Mouse (Mus musculus) adrenal gland, postnatal 36 days (tissue): ENCODE results near the gene Slc25a39. TPM values are rescaled to one million over a fixed set of nuclear protein-coding genes. Genes with fewer than 3 reads are reported as not detected.
A peak's percentile ranks its signal among the peaks of the same experiment; 100 is the strongest.
"Not testable (repeated sequence)": the region's sequence is repeated elsewhere in the genome, so short reads cannot be mapped to it uniquely, and the experiment has no call there.

Experiments used
- DNase-seq, 2 experiments: peaks; one replicate each; pipeline ENCODE4 v3.0.0; 2021; ENCODE audit warnings: mixed read lengths in 1 of 2
- total RNA-seq, 2 experiments: library from RNA; stranded (reverse); gene quantifications; 2 replicates each; pipeline ENCODE4 v1.2.3; 2021

The Slc25a39 gene
- total RNA-seq, 2 experiments from 2014 or later = 453 to 470 TPM

- no peak for DNase-seq
Measured at GRCm38 (mm10) chr11:102398007-102398825, 9.5 kb downstream of the Slc25a39 start.

- no peak for DNase-seq
Measured at GRCm38 (mm10) chr11:102396671-102397141, 11.0 kb downstream of the Slc25a39 start.

- no peak for DNase-seq
Measured at GRCm38 (mm10) chr11:102396263-102396662, 11.5 kb downstream of the Slc25a39 start.

GRCm38 (mm10) chr11:102395250-102395649, 12.5 kb downstream of the Slc25a39 start:
- no peak for DNase-seq

GRCm38 (mm10) chr11:102394421-102395124, 13.2 kb downstream of the Slc25a39 start:
- DNase-seq = peak; percentile 71 to 73

GRCm38 (mm10) chr11:102393719-102394420, 13.9 kb downstream of the Slc25a39 start:
- peak in 1 of 2 experiments; percentile 30 for DNase-seq

- DNase-seq = peak; percentile 91 to 94
Measured at GRCm38 (mm10) chr11:102393238-102393634, 14.5 kb downstream of the Slc25a39 start, which contains the start of gene Rundc3a. Gene Rundc3a (plus strand): TSS chr11:102393403.

GRCm38 (mm10) chr11:102392441-102393237, 15.1 kb downstream of the Slc25a39 start:
- no peak for DNase-seq

- not testable (repeated sequence) for DNase-seq
Measured at GRCm38 (mm10) chr11:102389436-102389835, 18.3 kb downstream of the Slc25a39 start.

GRCm38 (mm10) chr11:102386121-102386520, 21.6 kb downstream of the Slc25a39 start:
- no peak for DNase-seq

GRCm38 (mm10) chr11:102385075-102385474, 22.7 kb downstream of the Slc25a39 start:
- no peak for DNase-seq

- DNase-seq = no peak
Measured at GRCm38 (mm10) chr11:102384418-102384817, 23.3 kb downstream of the Slc25a39 start.

GRCm38 (mm10) chr11:102383365-102384136, 24.2 kb downstream of the Slc25a39 start:
- DNase-seq = no peak

GRCm38 (mm10) chr11:102382794-102383193, 25.0 kb downstream of the Slc25a39 start:
- no peak for DNase-seq

- no peak for DNase-seq
Measured at GRCm38 (mm10) chr11:102381341-102382100, 26.2 kb downstream of the Slc25a39 start.

- no peak for DNase-seq
Measured at GRCm38 (mm10) chr11:102380091-102380490, 27.7 kb downstream of the Slc25a39 start.

GRCm38 (mm10) chr11:102377186-102377585, 30.6 kb downstream of the Slc25a39 start:
- no peak for DNase-seq

- peak; percentile 22 to 34 for DNase-seq
Measured at GRCm38 (mm10) chr11:102376196-102376835, 31.4 kb downstream of the Slc25a39 start.
